Mouse (Mus musculus): ENCODE data around the gene Slc25a3. TPM values are rescaled to one million over a fixed set of nuclear protein-coding genes. Genes with fewer than 3 reads are reported as not detected.

Gene Slc25a3
- polyA plus RNA-seq, 1 experiment from 2014 or later = 400 TPM

DNA sequence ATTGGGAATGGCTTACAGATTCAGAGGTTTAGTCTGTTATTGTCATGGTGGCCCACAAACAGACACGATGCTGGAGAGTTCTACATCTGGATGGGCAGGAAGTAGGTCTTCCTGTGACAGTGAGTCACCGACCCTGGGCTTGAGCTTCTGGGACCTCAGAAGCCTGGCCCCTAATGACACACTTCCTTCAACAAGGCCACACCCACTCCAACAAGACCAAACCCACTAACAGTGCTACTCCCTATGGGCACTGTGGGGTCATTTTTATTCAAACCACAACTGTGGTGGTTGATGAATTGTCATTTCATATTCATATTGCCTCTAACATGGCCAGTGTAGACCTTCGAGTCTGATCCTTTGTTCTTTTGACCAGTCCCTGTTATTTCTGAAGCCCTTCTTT, 14.5 kb upstream of the Slc25a3 start:
- no peaks in the 10 kb centered on the region for H3K36me3 ChIP-seq
- 77% methylated on average over 3 of the region's 3 CpGs for WGBS
- H3K27ac ChIP-seq = no peak overlapping the region
- no peaks in the 10 kb centered on the region for H3K9me3 ChIP-seq
- H3K4me2 ChIP-seq (replicated peaks) = no peak overlapping the region
- no peak for ATAC-seq (ENCODE audit: insufficient number of reproducible peaks, insufficient read depth, low FRiP score, low TSS enrichment)
- H3K9ac ChIP-seq = no peak overlapping the region
- no peak overlapping the region for H3K4me3 ChIP-seq
- no peaks in the 10 kb centered on the region for H3K27me3 ChIP-seq
- no peaks in the 10 kb centered on the region for H3K4me1 ChIP-seq

- no peaks in the 10 kb centered on the region for H3K4me1 ChIP-seq
- H3K27ac ChIP-seq = no peak overlapping the region
- H3K27me3 ChIP-seq = no peaks in the 10 kb centered on the region
- H3K9me3 ChIP-seq = no peaks in the 10 kb centered on the region
- H3K36me3 ChIP-seq = no peaks in the 10 kb centered on the region
- H3K9ac ChIP-seq = no peak overlapping the region
- no peak overlapping the region for H3K4me2 ChIP-seq (replicated peaks)
- ATAC-seq (ENCODE audit: insufficient number of reproducible peaks, insufficient read depth, low FRiP score, low TSS enrichment) = no peak
- 84% methylated on average over 9 of the region's 9 CpGs for WGBS
- H3K4me3 ChIP-seq = no peak overlapping the region
Measured at GRCm38 (mm10) chr10:91137400-91137799, 13.5 kb upstream of the Slc25a3 start.

DNA sequence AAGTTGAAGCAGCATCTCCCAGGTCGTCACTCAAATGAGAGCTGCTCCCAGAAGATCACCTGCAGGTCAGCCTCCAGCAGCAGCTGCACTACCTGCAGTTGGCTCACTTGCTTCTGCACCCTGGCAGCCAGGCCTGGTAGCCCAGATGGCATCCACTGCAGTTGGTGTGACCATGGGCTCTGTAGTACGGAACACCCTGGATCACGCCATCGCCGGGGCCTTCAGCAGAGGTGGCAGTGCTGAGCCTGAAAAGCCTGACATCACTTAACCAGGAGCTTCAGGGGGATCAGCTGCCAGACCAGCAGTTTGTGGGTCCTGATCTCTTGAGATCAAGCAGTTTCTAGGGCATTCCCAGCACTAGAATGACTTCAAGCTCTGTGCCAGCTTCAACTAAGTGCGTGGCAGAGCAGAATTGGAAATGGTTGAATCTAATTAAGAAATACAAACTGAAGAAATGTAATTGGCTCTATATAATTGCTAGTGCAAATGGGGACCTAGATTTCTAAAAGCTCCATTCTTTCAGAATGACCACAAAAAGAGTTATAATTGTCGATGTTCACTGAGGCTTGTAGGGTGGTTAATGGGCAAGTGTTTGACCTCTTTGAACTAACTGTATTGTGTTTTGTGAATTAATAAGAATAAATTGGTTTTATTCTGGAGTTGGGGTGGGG, 11.6 kb upstream of the Slc25a3 start:
- Histone ChIP-seq H3K36me3 (no peaks in the 10 kb centered on the region), H3K4me1 (no peaks in the 10 kb centered on the region), H3K27ac (no peak overlapping the region), H3K4me2 (replicated peaks) (no peak overlapping the region), H3K27me3 (no peaks in the 10 kb centered on the region), H3K9ac (no peak overlapping the region), H3K4me3 (no peak overlapping the region), H3K9me3 (no peaks in the 10 kb centered on the region)
- 86% methylated on average over 7 of the region's 7 CpGs for WGBS
- ATAC-seq (ENCODE audit: insufficient number of reproducible peaks, insufficient read depth, low FRiP score, low TSS enrichment) = no peak

DNA sequence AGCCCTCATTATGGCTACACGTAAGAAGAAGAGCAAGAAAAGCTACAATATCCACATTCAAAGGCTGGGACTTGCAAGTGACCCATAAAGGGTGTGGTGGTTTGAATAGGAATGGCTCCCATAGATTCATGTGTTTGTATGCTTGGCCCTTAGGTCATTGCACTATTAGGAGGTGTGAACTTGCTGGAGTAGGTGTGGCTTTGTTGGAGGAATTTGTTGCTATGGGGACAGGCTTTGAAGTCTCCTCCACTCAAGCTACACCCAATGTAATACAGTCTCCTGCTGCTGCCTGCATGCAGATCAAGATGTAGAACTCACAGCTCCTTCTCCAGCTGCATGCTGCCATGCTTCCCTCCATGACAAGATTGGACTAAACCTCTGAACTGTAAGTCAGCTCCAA, 7.7 kb upstream of the Slc25a3 start:
- no peaks in the 10 kb centered on the region for H3K27me3 ChIP-seq
- no peaks in the 10 kb centered on the region for H3K9me3 ChIP-seq
- WGBS = 90% methylated on average over 1 of the region's 1 CpGs
- no peaks in the 10 kb centered on the region for H3K36me3 ChIP-seq
- no peaks in the 10 kb centered on the region for H3K4me1 ChIP-seq
- no peak overlapping the region for H3K9ac ChIP-seq
- H3K27ac ChIP-seq = no peak overlapping the region
- H3K4me3 ChIP-seq = no peak overlapping the region
- ATAC-seq (ENCODE audit: insufficient number of reproducible peaks, insufficient read depth, low FRiP score, low TSS enrichment) = no peak
- H3K4me2 ChIP-seq (replicated peaks) = no peak overlapping the region

- no peaks in the 10 kb centered on the region for H3K9me3 ChIP-seq
- H3K4me2 ChIP-seq (replicated peaks) = no peak overlapping the region
- no peaks in the 10 kb centered on the region for H3K4me1 ChIP-seq
- no peak overlapping the region for H3K4me3 ChIP-seq
- no peaks in the 10 kb centered on the region for H3K27me3 ChIP-seq
- ATAC-seq (ENCODE audit: insufficient number of reproducible peaks, insufficient read depth, low FRiP score, low TSS enrichment) = no peak
- no peaks in the 10 kb centered on the region for H3K36me3 ChIP-seq
- H3K27ac ChIP-seq = no peak overlapping the region
- H3K9ac ChIP-seq = no peak overlapping the region
- WGBS = 82% methylated on average over 3 of the region's 3 CpGs
Measured at GRCm38 (mm10) chr10:91130792-91131191, 6.9 kb upstream of the Slc25a3 start.

DNA sequence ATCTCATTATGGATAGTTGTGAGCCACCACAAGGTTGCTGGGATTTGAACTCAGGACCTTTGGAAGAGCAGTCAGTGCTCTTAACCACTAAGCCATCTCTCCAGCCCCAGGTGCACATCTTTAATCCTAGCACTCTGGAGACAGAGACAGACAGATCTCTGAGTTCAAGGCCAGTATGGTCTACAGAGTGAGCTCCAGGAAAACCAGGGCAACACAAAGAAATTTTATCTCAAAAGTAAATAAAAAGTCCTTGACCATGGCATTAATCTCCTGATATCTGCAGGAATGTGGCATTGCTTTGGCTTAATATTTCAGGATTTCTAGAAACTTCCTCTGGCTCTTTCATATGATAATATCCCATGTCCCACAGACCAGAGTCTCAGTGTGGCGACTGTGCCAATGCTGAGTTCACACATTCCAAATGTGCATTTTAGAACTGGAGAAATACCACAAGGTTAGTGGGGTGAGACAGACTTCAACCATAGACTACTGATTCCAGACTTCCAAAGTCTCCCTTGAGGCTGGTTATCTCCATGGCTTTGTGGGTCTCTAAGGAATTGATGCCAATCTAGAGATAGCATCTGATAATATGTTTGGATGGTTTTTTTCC, 4.8 kb upstream of the Slc25a3 start:
- ATAC-seq (ENCODE audit: insufficient number of reproducible peaks, insufficient read depth, low FRiP score, low TSS enrichment) = no peak
- no peaks in the 10 kb centered on the region for H3K27me3 ChIP-seq
- no peak overlapping the region for H3K4me3 ChIP-seq
- 0 out of 2 replicates have a peak, but pooled peaks cover 5% of the 10 kb centered on the region for H3K4me1 ChIP-seq
- no peak overlapping the region for H3K4me2 ChIP-seq (replicated peaks)
- H3K27ac ChIP-seq = no peak overlapping the region
- H3K36me3 ChIP-seq = no peaks in the 10 kb centered on the region
- 85% methylated on average over 1 of the region's 1 CpGs for WGBS
- H3K9me3 ChIP-seq = no peaks in the 10 kb centered on the region
- no peak overlapping the region for H3K9ac ChIP-seq

DNA sequence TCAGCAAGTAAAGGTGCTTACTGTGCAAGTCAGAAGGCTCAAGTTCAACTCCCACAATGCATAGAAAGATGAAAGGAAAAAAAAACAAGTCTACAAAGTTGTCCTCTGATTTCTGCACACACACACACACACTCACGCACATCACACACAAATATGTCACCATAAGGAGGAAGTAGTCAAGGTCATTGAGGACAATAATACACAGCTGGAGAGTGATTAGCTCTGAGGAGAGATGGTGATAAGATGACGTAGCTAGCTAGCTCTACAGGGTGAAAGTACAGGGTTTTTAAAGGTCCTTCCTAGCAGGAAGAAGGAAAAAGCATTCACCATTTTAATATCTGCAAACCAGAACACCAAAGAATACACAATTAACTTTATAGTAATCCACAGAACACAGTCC, 3.5 kb upstream of the Slc25a3 start:
- Histone ChIP-seq H3K27ac (no peak overlapping the region), H3K4me2 (replicated peaks) (no peak overlapping the region), H3K4me3 (no peak overlapping the region), H3K4me1 (peaks cover 9% of the 10 kb centered on the region; the same call in 1 of the 2 replicates), H3K27me3 (no peaks in the 10 kb centered on the region), H3K36me3 (no peaks in the 10 kb centered on the region), H3K9ac (no peak overlapping the region), H3K9me3 (no peaks in the 10 kb centered on the region)
- no peak for ATAC-seq (ENCODE audit: insufficient number of reproducible peaks, insufficient read depth, low FRiP score, low TSS enrichment)
- 78% methylated on average over 2 of the region's 2 CpGs for WGBS

DNA sequence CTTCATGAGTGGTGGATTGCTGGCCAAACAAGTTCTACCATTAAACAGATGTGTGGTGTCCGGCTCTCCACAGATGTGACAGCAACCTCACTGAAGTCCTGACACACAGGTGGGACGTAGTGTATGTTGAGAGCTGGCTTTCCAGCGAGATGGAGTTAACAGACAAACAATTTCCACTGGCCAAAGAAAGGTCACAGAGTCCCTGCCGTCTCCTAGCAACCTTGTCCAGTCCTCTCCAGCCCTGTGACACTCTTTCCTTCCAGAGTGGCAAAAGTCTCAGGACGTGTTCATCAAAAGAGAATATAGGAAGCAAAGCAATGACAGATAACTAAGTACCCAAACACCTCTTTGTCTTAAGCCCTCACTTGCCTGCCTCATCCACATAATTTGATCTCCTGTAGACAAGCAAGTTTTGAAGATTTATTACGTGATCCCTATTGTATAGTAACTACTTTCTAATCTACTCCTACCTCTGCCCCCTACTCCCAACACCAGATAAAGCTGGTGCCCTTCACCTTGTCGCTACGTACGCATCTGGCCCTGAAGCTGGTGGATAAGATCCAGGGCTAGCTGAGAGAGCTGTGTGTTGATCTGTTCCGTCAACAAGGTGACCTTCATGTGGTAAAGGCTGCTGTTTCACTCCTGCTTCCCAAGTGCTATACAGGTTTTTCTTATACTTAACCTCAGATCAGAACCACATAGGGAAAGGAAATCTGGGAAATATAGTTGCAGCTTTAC, 2.9 kb upstream of the Slc25a3 start:
- Histone ChIP-seq H3K9me3 (no peaks in the 10 kb centered on the region), H3K27me3 (no peaks in the 10 kb centered on the region), H3K27ac (no peak overlapping the region), H3K9ac (no peak overlapping the region), H3K4me3 (no peak overlapping the region), H3K4me1 (peaks cover 14% of the 10 kb centered on the region), H3K4me2 (replicated peaks) (no peak overlapping the region), H3K36me3 (peaks cover 3% of the 10 kb centered on the region)
- 82% methylated on average over 10 of the region's 10 CpGs for WGBS
- ATAC-seq (ENCODE audit: insufficient number of reproducible peaks, insufficient read depth, low FRiP score, low TSS enrichment) = no peak

DNA sequence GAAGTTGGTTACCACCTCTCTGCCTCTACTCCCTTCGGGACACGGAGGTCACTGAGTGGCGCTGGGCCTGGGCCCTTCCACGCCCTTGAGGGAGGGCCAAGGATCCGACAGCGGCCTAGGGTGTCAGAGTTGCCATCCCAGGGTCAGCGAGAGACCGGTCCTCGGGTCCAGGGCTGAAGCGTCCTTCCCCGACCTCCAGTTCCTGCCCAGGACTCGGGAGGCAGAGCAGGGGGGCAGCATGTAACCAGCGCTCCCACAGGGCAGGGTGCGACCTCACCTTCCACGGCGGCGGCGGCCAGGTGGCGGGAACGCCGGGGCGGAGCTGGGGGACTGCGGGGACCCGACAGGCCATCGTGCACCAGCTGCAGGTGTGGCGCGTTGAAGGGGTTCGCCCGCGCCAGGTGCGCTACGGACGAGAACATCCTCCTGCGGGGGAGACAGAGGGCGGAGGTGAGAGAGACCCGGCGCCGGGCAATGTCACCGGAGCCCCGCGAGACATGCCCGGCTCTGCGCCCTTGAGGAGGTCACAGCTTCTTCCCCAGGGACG, 505 bp downstream of the Slc25a3 start:
- Histone ChIP-seq H3K27ac (peak overlapping the region; percentile 89), H3K9ac (peak overlapping the region; percentile 99), H3K4me2 (replicated peaks) (peak overlapping the region; percentile 90), H3K4me1 (peaks cover 17% of the 10 kb centered on the region), H3K27me3 (no peaks in the 10 kb centered on the region), H3K9me3 (no peaks in the 10 kb centered on the region), H3K36me3 (peaks cover 33% of the 10 kb centered on the region), H3K4me3 (peak overlapping the region; percentile 93)
- peak; percentile 62 for ATAC-seq (ENCODE audit: insufficient number of reproducible peaks, insufficient read depth, low FRiP score, low TSS enrichment)
- WGBS = under 1% methylated on average over 44 of the region's 44 CpGs

DNA sequence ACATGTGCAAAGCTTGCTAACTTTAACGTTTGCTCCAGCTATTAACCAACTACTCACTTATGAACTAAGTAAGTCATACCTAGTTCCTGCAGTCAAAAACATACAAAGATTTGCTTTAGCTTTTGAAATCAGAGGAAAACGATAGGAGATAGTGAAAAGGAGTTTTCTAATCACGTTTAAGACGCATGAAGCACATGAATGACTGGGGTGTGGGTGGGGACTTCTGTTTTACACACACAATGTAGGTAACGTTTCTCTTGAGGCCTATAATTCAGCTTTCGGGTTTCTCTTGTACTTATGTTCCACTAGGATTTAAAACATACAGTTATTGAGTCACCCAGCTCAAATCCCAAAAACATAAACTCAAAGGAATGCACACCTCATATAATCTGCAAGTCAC, 1.2 kb downstream of the Slc25a3 start:
- no peaks in the 10 kb centered on the region for H3K9me3 ChIP-seq
- peaks cover 40% of the 10 kb centered on the region for H3K36me3 ChIP-seq
- ATAC-seq (ENCODE audit: insufficient number of reproducible peaks, insufficient read depth, low FRiP score, low TSS enrichment) = no peak
- H3K27me3 ChIP-seq = no peaks in the 10 kb centered on the region
- H3K4me2 ChIP-seq (replicated peaks) = peak overlapping the region; percentile 90
- no peak overlapping the region for H3K27ac ChIP-seq
- H3K4me1 ChIP-seq = peaks cover 17% of the 10 kb centered on the region
- WGBS = 41% methylated on average over 6 of the region's 6 CpGs
- H3K4me3 ChIP-seq = peak overlapping the region; percentile 93
- H3K9ac ChIP-seq = peak overlapping the region; percentile 99

- 91% methylated on average over 12 of the region's 12 CpGs for WGBS
- H3K36me3 ChIP-seq = peaks cover 89% of the 10 kb centered on the region
- peaks cover 11% of the 10 kb centered on the region; the same call in 1 of the 2 replicates for H3K9me3 ChIP-seq
- H3K27me3 ChIP-seq = no peaks in the 10 kb centered on the region
- H3K27ac ChIP-seq = no peak overlapping the region
- no peak overlapping the region for H3K9ac ChIP-seq
- no peak overlapping the region for H3K4me3 ChIP-seq
- H3K4me1 ChIP-seq = peaks cover 5% of the 10 kb centered on the region; the same call in 1 of the 2 replicates
- H3K4me2 ChIP-seq (replicated peaks) = no peak overlapping the region
- ATAC-seq (ENCODE audit: insufficient number of reproducible peaks, insufficient read depth, low FRiP score, low TSS enrichment) = no peak
Measured at GRCm38 (mm10) chr10:91116958-91117357, 6.9 kb downstream of the Slc25a3 start.

GRCm38 (mm10) chr10:91109841-91110240, 14.0 kb downstream of the Slc25a3 start:
- H3K4me3 ChIP-seq = no peak overlapping the region
- 61% methylated on average over 4 of the region's 4 CpGs for WGBS
- H3K9me3 ChIP-seq = peaks cover 8% of the 10 kb centered on the region; the same call in 1 of the 2 replicates
- no peak for ATAC-seq (ENCODE audit: insufficient number of reproducible peaks, insufficient read depth, low FRiP score, low TSS enrichment)
- no peaks in the 10 kb centered on the region for H3K27me3 ChIP-seq
- no peak overlapping the region for H3K9ac ChIP-seq
- peaks cover 26% of the 10 kb centered on the region for H3K36me3 ChIP-seq
- H3K4me1 ChIP-seq = no peaks in the 10 kb centered on the region
- no peak overlapping the region for H3K27ac ChIP-seq
- H3K4me2 ChIP-seq (replicated peaks) = no peak overlapping the region

Data from embryonic facial prominence, embryonic 12.5 days (tissue).